Mouse (Mus musculus) embryonic stem cell, embryonic (primary cell): ENCODE measurements at regions not wholly inside any gene's neighbourhood (a gene's known extent, or its start where the extent isn't known, plus 50 kb on each side); places are given as distances from the start of the nearest gene placed in this dataset.

Experiments used
- CTCF ChIA-PET, 4 experiments: fragments of 300-600 bp in 2 of 4; fragments of 350-600 bp in 2 of 4; sonication (Branson Sonifier 250); formaldehyde crosslinking; loops; one replicate each; lab custom pipeline; 2022; ENCODE audit warnings: inconsistent platforms in 2 of 4; lab: Charles Lee
- POLR2A ChIA-PET, 4 experiments: fragments of 300-600 bp in 2 of 4; fragments of 350-600 bp in 2 of 4; sonication (Branson Sonifier 250); formaldehyde crosslinking; loops; one replicate each; lab custom pipeline; 2022; ENCODE audit warnings: antibody characterized with exemption in 4 of 4, inconsistent platforms in 1 of 4; lab: Charles Lee

DNA sequence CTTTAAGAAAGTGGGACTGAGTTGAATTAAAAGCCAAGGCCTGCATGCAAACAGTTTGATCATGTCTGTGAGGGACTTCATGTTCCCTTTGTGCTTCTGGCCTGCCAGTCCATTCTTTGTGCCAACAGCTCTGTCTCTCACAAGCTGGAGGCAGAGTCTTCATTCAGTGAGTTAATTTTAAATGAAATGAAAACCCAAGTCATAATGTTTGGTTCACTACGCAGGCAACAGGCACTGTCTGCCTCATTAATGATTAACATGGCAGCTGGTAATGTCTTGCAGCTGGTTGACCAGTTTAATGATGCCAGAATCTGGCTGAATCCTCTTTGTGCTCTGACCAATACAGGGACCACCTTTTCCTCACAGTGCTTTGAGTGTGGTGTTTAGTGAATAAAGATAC is 380.6 kb downstream of the Sec16b start:
- CTCF ChIA-PET: no interaction called here
- POLR2A ChIA-PET: no interaction called here

DNA sequence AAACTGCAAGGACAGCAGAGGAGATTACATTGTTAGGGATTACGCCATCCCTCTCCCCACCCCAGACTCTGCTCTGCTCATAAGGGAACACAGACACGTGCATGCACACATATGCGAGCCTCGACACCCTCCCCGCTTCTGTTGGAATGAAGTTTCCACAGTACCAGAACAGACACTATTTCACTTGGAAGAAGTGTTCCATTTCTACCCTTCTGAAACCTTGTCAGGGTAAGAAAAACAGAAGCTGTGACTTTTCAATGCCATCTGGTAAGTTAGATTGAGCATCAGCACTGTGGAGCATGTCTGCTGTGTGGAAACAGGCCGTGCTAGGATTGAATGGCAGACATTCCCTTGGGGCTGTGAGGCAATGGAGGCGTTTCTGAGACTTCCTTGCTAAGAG is 382.0 kb downstream of the Sec16b start:
- CTCF ChIA-PET: no interaction called here
- POLR2A ChIA-PET: no interaction called here

DNA sequence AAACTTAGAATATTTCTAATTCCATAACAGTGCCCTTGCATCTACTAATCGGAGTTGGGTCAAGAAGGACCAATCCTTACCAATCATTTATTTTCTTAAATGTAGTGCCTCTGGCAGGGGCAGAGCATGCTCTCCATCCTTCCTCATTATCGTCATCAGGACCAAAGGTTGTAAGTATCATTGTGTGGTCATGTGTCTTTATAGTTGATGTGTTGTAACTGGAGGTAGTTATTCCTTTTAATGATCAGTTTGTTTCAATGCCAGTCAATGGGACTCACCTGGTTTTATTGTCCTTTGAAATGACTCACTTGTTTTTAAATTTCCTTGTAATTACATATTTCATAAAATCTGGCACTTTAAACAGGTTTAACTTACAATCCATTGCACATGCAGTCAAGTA is 399.6 kb downstream of the Sec16b start:
- POLR2A ChIA-PET: no interaction called here
- CTCF ChIA-PET: no interaction called here

GRCm38 (mm10) chr1:157937800-157938348 is 418.3 kb downstream of the Brinp2 start:
- CTCF ChIA-PET: no interaction called here

DNA sequence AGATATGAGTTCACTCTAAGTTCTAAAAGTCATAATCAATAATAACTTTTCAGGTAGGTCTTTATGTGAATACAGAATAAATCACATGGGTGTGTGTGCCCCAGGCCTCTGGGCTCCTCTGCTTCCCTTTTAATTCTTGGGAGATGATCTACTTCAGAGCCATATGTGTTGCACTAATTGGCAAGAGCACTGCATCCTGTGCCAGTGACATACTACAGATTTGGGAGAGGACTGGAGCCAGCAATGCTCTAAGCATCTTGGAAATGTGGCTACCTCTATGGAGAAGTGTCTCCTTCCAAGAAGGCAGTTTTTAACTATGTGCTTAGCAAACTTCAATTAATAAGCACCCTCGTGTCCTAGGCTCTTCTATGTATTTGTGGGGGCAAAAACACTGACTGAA is 416.6 kb downstream of the Brinp2 start:
- ChIA-PET CTCF (no interaction called here), POLR2A (no interaction called here)

More at GRCm38 (mm10) chr1:157937800-157938348, 418.3 kb downstream of the Brinp2 start:
- POLR2A ChIA-PET: no interaction called here

- ChIA-PET CTCF (no interaction called here), POLR2A (no interaction called here)
These were observed 415.8 kb downstream of the Brinp2 start for GRCm38 (mm10) chr1:157940331-157940758.

DNA sequence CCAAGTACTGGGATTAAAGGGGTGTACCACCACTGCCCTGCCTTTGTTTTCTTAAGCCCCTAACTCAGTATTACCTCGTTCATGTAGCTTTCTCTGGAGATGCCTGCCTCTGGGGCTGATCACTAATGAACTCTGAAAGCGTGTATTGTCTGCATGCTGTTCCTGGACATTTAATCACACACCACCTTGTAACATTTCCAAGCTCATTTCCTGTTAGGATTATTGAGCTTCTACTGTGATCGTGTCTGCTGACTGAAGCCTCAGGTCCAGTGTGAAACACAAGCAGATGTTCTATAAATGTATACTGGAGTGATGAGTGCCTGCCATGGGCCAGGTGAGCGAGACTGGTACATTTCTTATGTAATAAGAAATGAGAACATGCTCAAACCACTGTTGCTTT is 398.6 kb downstream of the Brinp2 start:
- POLR2A ChIA-PET: no interaction called here
- CTCF ChIA-PET: no interaction called here

DNA sequence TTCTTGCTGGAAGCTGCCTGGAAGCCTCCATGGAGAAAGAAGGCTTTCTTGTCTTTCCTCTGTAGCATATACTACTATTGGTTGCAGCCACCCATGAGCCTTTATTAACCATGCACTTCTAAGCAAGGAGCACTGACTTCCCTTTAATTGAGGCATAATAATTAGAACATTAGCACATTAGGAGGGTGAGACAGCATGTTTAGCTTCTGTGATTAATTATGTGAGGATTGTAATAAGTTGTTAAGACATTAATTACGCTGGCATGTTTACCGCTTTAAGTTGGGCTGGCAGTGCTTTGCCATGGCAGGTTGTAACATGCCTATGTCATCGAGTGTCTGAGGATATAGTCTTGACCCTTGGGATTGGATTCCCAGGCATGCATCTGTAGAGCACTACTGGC is 391.7 kb downstream of the Brinp2 start:
- ChIA-PET POLR2A (no interaction called here), CTCF (no interaction called here)

- ChIA-PET CTCF (no interaction called here), POLR2A (no interaction called here)
These were observed 386.5 kb downstream of the Brinp2 start for GRCm38 (mm10) chr1:157969635-157970111.

- ChIA-PET POLR2A (no interaction called here), CTCF (no interaction called here)
These were observed 382.5 kb downstream of the Brinp2 start for GRCm38 (mm10) chr1:157973373-157974232.

DNA sequence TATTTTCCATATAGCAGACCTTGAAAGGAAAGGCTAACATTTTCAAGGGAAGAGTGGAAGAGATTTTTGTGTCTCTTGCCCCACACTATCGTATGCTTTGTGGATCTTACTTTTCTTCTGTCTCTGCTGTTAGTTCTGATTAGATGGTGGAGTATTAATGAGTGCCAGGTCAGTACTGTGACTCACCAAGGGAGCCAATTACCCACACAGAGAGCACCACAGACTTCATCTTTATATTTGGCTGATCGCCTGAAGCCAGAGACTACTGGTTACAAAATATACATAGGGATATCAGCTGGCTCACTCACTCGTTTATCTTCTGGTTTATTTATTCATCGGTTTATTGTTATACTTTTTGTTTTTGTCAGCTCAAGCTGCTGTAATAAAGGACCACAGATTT is 381.5 kb downstream of the Brinp2 start:
- ChIA-PET POLR2A (no interaction called here), CTCF (no interaction called here)

DNA sequence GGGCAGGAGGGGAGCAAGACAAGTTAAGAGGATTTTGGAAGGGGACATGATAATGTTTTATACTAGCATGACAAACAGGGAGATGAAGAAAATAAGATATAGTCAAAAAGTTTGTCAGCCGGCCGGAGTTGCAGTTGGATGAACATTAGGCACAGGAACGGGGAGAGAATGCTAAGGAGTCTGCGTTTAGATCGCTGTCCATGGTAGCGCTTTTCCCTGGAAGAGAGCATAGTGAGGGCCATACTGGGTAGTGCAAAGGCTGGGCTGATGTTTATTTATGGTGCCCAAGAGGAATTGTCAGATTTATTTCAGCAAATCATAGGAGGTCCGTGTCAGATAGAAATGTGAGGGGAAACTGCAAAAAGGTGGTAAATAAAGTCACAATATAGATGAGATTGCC is 337.0 kb downstream of the Brinp2 start:
- POLR2A ChIA-PET: no interaction called here

GRCm38 (mm10) chr1:158039756-158040155 is 316.4 kb downstream of the Brinp2 start:
- ChIA-PET POLR2A (no interaction called here), CTCF (no interaction called here)

More for the DNA sequence above, 337.0 kb downstream of the Brinp2 start:
- CTCF ChIA-PET: no interaction called here

- ChIA-PET CTCF (no interaction called here), POLR2A (no interaction called here)
These were observed 315.8 kb downstream of the Brinp2 start for GRCm38 (mm10) chr1:158040334-158040733.

- CTCF ChIA-PET: no interaction called here
These were observed 303.5 kb downstream of the Brinp2 start for GRCm38 (mm10) chr1:158052644-158053043.

GRCm38 (mm10) chr1:158054961-158055360 is 301.2 kb downstream of the Brinp2 start:
- POLR2A ChIA-PET: interaction anchor here in 1 of 4 experiments (1.2 kb wide), 1 partner anchor 314 kb away, joined by 3 read pairs; no protein-coding TSS in a partner anchor

More at GRCm38 (mm10) chr1:158052644-158053043, 303.5 kb downstream of the Brinp2 start:
- POLR2A ChIA-PET: no interaction called here

GRCm38 (mm10) chr1:158056994-158057630 is 299.0 kb downstream of the Brinp2 start:
- ChIA-PET POLR2A (no interaction called here), CTCF (interaction anchor here in 1 of 4 experiments (0.6 kb wide), 1 partner anchor 418 kb away, joined by 8 read pairs; no protein-coding TSS in a partner anchor)

More at GRCm38 (mm10) chr1:158054961-158055360, 301.2 kb downstream of the Brinp2 start:
- CTCF ChIA-PET: no interaction called here

DNA sequence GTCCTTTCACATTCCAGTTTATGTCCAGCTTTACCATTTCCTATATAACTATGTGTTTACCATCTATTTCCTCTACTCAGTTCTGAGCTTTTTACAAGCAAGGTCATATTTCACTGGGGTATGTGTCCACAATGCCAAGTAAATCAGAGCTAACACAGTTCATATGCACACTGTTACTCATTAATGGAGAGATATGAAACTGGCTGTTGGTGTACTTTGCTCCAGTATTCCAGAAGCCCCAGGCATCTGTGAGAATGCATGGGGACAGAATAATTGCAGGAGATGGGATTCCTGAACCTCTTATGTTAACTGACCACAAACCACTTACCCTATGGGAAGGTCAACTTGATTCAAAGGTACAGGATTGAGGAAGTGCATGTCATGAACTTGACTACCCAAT is 298.3 kb downstream of the Brinp2 start:
- ChIA-PET POLR2A (interaction anchor here in 1 of 4 experiments (0.6 to 0.7 kb wide), 2 partner anchors 20 to 550 kb away, joined by 3 to 5 read pairs; no protein-coding TSS in a partner anchor), CTCF (interaction anchor here in 1 of 4 experiments (0.6 kb wide), 1 partner anchor 418 kb away, joined by 8 read pairs; no protein-coding TSS in a partner anchor)

GRCm38 (mm10) chr1:158061995-158062394 is 294.1 kb downstream of the Brinp2 start:
- ChIA-PET CTCF (no interaction called here), POLR2A (no interaction called here)

GRCm38 (mm10) chr1:158082181-158082580 is 273.9 kb downstream of the Brinp2 start:
- POLR2A ChIA-PET: interaction anchor here in 1 of 4 experiments (0.8 kb wide), 1 partner anchor 197 kb away, joined by 3 read pairs; no protein-coding TSS in a partner anchor
- CTCF ChIA-PET: interaction anchor here in 1 of 4 experiments (0.7 kb wide), 1 partner anchor 184 kb away, joined by 3 read pairs; no protein-coding TSS in a partner anchor
